Mouse (Mus musculus) E14TG2a.4 (cell line): Measurements from ENCODE around the gene Galnt18.

ENCODE experiments used
- CTCF ChIP-seq: conservative IDR thresholded peaks from 2 replicates; pipeline ENCODE4 v1.5.1; 2014; ENCODE audit warnings: low read length
- NANOG ChIP-seq: IDR thresholded peaks from 2 replicates; pipeline ENCODE4 v1.6.1; 2014; ENCODE audit warnings: borderline replicate concordance, low read length, mixed read lengths
- POU5F1 ChIP-seq: IDR thresholded peaks from 2 replicates; pipeline ENCODE4 v1.6.1; 2014; ENCODE audit warnings: low read length, borderline replicate concordance

GRCm38 (mm10) chr7:111500616-111501015, 279.2 kb downstream of the Galnt18 start:
- TF ChIP-seq CTCF: no peak
- no peak for TF ChIP-seq POU5F1
- no peak for TF ChIP-seq NANOG
